In the genomic region with DNA sequence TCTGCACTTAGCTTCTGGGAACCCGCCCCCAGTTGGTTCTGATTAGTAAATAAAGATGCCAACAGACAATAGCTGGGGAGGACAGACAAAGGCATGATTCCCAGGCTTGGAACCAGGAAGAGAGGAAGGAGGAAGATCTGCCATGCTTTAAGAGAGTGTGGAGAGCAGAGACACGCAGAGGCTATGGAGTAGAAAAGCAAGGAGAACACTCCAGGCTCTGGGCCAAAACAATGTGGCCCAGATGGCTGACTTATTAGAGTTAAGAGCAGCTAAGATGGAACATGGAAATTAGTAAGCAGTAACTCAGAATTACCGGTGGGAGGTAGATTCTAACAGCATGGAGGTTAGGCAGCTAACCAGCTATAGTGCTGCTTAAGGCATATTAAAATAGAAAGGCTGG, we compare ENCODE assay signal across 15 mouse cellular contexts.
DNase-seq lines count a peak whose midpoint lies in the region; ATAC-seq and TF ChIP-seq lines count a peak whose summit lies in the region.
"Had no signal": no experiment of that assay in that cellular context is flagged by ENCODE, and none has a peak within 500 bp of the region (broad histone marks: within the 10 kb centered on the region; RNA-seq: fewer than 3 reads in every experiment).

No protein-coding gene starts in this region.

- no peak overlapping the region for H3K4me3 ChIP-seq in forebrain, embryonic 16.5 days (replicated peaks; ENCODE audit: low read length)
- H3K4me3 ChIP-seq in forebrain, embryonic 10.5 days: no peak overlapping the region
- H3K4me3 ChIP-seq in midbrain, postnatal 0 days (ENCODE audit: low read depth, low read length): no peak overlapping the region
- no peak overlapping the region for H3K4me3 ChIP-seq in midbrain, embryonic 15.5 days
- H3K4me3 ChIP-seq: heart, embryonic 15.5 days; limb, embryonic 13.5 days; megakaryocyte, embryonic 14.5 days had no signal

- no peak for TF ChIP-seq CTCF in midbrain, postnatal 0 days (IDR thresholded peaks at IDR 0.05)

- H3K4me2 ChIP-seq in forebrain, embryonic 16.5 days (ENCODE audit: low read length): no peak overlapping the region
- H3K4me2 ChIP-seq in midbrain, postnatal 0 days (ENCODE audit: low read depth, low read length, poor library complexity, severe bottlenecking): no peak overlapping the region
- no peak overlapping the region for H3K4me2 ChIP-seq in midbrain, embryonic 15.5 days
- H3K4me2 ChIP-seq: heart, embryonic 15.5 days; limb, embryonic 13.5 days had no signal

- 32% methylated on average over 3 of the region's 3 CpGs for WGBS in forebrain, embryonic 16.5 days
- WGBS in forebrain, embryonic 10.5 days: 79% methylated on average over 3 of the region's 3 CpGs
- 56% methylated on average over 3 of the region's 3 CpGs for WGBS in midbrain, postnatal 0 days
- 62% methylated on average over 3 of the region's 3 CpGs for WGBS in midbrain, embryonic 15.5 days

- H3K9ac ChIP-seq in forebrain, embryonic 16.5 days (replicated peaks; ENCODE audit: low read depth, low read length): no peak overlapping the region
- H3K9ac ChIP-seq in midbrain, postnatal 0 days (replicated peaks; ENCODE audit: low read length, poor library complexity, severe bottlenecking): no peak overlapping the region
- no peak overlapping the region for H3K9ac ChIP-seq in midbrain, embryonic 15.5 days
- H3K9ac ChIP-seq: heart, embryonic 15.5 days; limb, embryonic 13.5 days had no signal

- peak; percentile 31; the same call in 1 of the 2 replicates for ATAC-seq in forebrain, embryonic 16.5 days
- no peak for ATAC-seq in midbrain, postnatal 0 days (ENCODE audit: low FRiP score)
- ATAC-seq in midbrain, embryonic 15.5 days (replicated peaks): no peak
- ATAC-seq in CD4-positive, CD25-positive, alpha-beta regulatory T cell, adult 4 months: no peak

- no peaks in the 10 kb centered on the region for H3K36me3 ChIP-seq in forebrain, embryonic 16.5 days (ENCODE audit: control insufficient read depth, insufficient read depth)
- H3K36me3 ChIP-seq in forebrain, embryonic 10.5 days (replicated peaks): no peaks in the 10 kb centered on the region
- H3K36me3 ChIP-seq in midbrain, postnatal 0 days (ENCODE audit: insufficient read depth, low read length): no peaks in the 10 kb centered on the region
- no peaks in the 10 kb centered on the region for H3K36me3 ChIP-seq in midbrain, embryonic 15.5 days (replicated peaks)
- H3K36me3 ChIP-seq: heart, embryonic 15.5 days; limb, embryonic 13.5 days had no signal

- peaks cover 5% of the 10 kb centered on the region; the same call in 1 of the 2 replicates for H3K4me1 ChIP-seq in forebrain, embryonic 16.5 days (replicated peaks; ENCODE audit: control insufficient read depth, insufficient read depth, low read length)
- no peaks in the 10 kb centered on the region for H3K4me1 ChIP-seq in forebrain, embryonic 10.5 days
- no peaks in the 10 kb centered on the region for H3K4me1 ChIP-seq in midbrain, postnatal 0 days (ENCODE audit: insufficient read depth, low read length)
- H3K4me1 ChIP-seq in midbrain, embryonic 15.5 days: no peaks in the 10 kb centered on the region
- H3K4me1 ChIP-seq: heart, embryonic 15.5 days; limb, embryonic 13.5 days; megakaryocyte, embryonic 14.5 days had no signal

- DNase-seq in forebrain, embryonic 10.5 days (ENCODE audit: extremely low spot score, low spot score): no peak
- DNase-seq in midbrain, postnatal 0 days (ENCODE audit: low spot score): peak; percentile 70
- DNase-seq in cerebellum, postnatal 14 days: peak; percentile 82 to 85
- DNase-seq in layer of hippocampus, postnatal 36 days: peak; percentile 11 to 18
- DNase-seq in frontal cortex, postnatal 36 days (ENCODE audit: low spot score in 2 of 2): no peak
- DNase-seq: gastrocnemius, postnatal 25 days; kidney, postnatal 4 days; lung, adult 2 months; thymus, postnatal 25 days had no signal

- H3K27ac ChIP-seq in forebrain, embryonic 16.5 days (ENCODE audit: low read length): no peak overlapping the region
- H3K27ac ChIP-seq in forebrain, embryonic 10.5 days: no peak overlapping the region
- H3K27ac ChIP-seq in midbrain, postnatal 0 days (ENCODE audit: low read depth, low read length): no peak overlapping the region
- H3K27ac ChIP-seq in midbrain, embryonic 15.5 days: no peak overlapping the region
- H3K27ac ChIP-seq: heart, embryonic 15.5 days; limb, embryonic 13.5 days had no signal

- no peaks in the 10 kb centered on the region for H3K27me3 ChIP-seq in forebrain, embryonic 16.5 days (replicated peaks; ENCODE audit: control insufficient read depth, insufficient read depth, low read length)
- H3K27me3 ChIP-seq in forebrain, embryonic 10.5 days (ENCODE audit: poor library complexity, severe bottlenecking): no peaks in the 10 kb centered on the region
- no peaks in the 10 kb centered on the region for H3K27me3 ChIP-seq in midbrain, postnatal 0 days (ENCODE audit: insufficient read depth, low read length)
- no peaks in the 10 kb centered on the region for H3K27me3 ChIP-seq in midbrain, embryonic 15.5 days (replicated peaks)
- H3K27me3 ChIP-seq: heart, embryonic 15.5 days; limb, embryonic 13.5 days; megakaryocyte, embryonic 14.5 days had no signal

- no peaks in the 10 kb centered on the region for H3K9me3 ChIP-seq in forebrain, embryonic 16.5 days (ENCODE audit: control insufficient read depth, low read length)
- no peaks in the 10 kb centered on the region for H3K9me3 ChIP-seq in forebrain, embryonic 10.5 days
- no peaks in the 10 kb centered on the region for H3K9me3 ChIP-seq in midbrain, postnatal 0 days (ENCODE audit: low read length)
- no peaks in the 10 kb centered on the region for H3K9me3 ChIP-seq in midbrain, embryonic 15.5 days
- H3K9me3 ChIP-seq: heart, embryonic 15.5 days had no signal

Comparison
In these comparisons a context has a peak if more than half of its experiments do, and no peak if none do; other contexts are left out.
1. DNase-seq: peak in midbrain, postnatal 0 days (single experiment), cerebellum, postnatal 14 days (2 of 2) and layer of hippocampus, postnatal 36 days (2 of 2); none in forebrain, embryonic 10.5 days (single experiment) and frontal cortex, postnatal 36 days (0 of 2).